Mouse (Mus musculus) embryonic facial prominence, embryonic 14.5 days (tissue): ENCODE results near the gene Deaf1. TPM values are rescaled to one million over a fixed set of nuclear protein-coding genes. Genes with fewer than 3 reads are reported as not detected.
"Not testable (repeated sequence)": the region's sequence is repeated elsewhere in the genome, so short reads cannot be mapped to it uniquely, and the experiment has no call there.

ENCODE experiments used
- ATAC-seq: fragments of 200-750 bp; cut with Nextera tagmentation; 2 replicates; pipeline ENCODE4 v1.8.0; 2017; ENCODE audit warnings: low read depth, moderate number of reproducible peaks, moderate TSS enrichment
- DNase-seq: peaks from one replicate; pipeline ENCODE4 v3.0.0-alpha.2; 2015; ENCODE audit warnings: low spot score
- H3K27ac ChIP-seq: fragments of 300-500 bp; sonication (generic); replicated peaks from 2 replicates; pipeline ENCODE4 v1.5.1; 2014; ENCODE audit warnings: low read depth, mild to moderate bottlenecking, low read length, moderate library complexity
- H3K27me3 ChIP-seq: fragments of 300-500 bp; sonication (generic); replicated peaks from 2 replicates; pipeline ENCODE4 v1.6.1; 2014; ENCODE audit warnings: low read length; ENCODE audit not compliant: control insufficient read depth, insufficient read depth
- H3K36me3 ChIP-seq: fragments of 300-500 bp; sonication (generic); 2 replicates; pipeline ENCODE4 v1.6.1; 2014; ENCODE audit warnings: low read length, mixed read lengths; ENCODE audit not compliant: control insufficient read depth, insufficient read depth
- H3K4me1 ChIP-seq: fragments of 300-500 bp; sonication (generic); 2 replicates; pipeline ENCODE4 v1.6.1; 2014; ENCODE audit warnings: antibody characterized with exemption, low read length; ENCODE audit not compliant: control insufficient read depth, insufficient read depth
- H3K4me2 ChIP-seq: fragments of 300-500 bp; sonication (generic); 2 replicates; pipeline ENCODE4 v1.6.1; 2014; ENCODE audit warnings: low read depth, mild to moderate bottlenecking, low read length, moderate library complexity, mixed read lengths
- H3K4me3 ChIP-seq: fragments of 300-500 bp; sonication (generic); 2 replicates; pipeline ENCODE4 v1.5.1; 2014; ENCODE audit warnings: low read depth, mild to moderate bottlenecking, low read length
- H3K9ac ChIP-seq: fragments of 300-500 bp; sonication (generic); 2 replicates; pipeline ENCODE4 v1.6.1; 2014; ENCODE audit warnings: low read depth, mild to moderate bottlenecking, low read length, moderate library complexity, mixed read lengths
- H3K9me3 ChIP-seq: fragments of 300-500 bp; sonication (generic); 2 replicates; pipeline ENCODE4 v1.6.1; 2016; ENCODE audit warnings: low read length; ENCODE audit not compliant: control insufficient read depth
- WGBS: fragments of 180-500 bp; shearing (Covaris S2); extraction: QIAGEN DNeasy Blood & Tissue Kit; methylation state at CpG from one replicate; pipeline ENCODE4 v1.1.7; 2014; 5-methylcytosine and 5-hydroxymethylcytosine counted together
- polyA plus RNA-seq: library from polyadenylated mRNA; unstranded; fragments of >200 nt; fragmentation: Nextera tagmentation; extraction: Ambion mirVana; gene quantifications from 2 replicates; pipeline ENCODE4 v1.2.1, GENCODE M21; 2014

Deaf1 gene
- polyA plus RNA-seq, 1 experiment from 2014 or later, result 72.7 TPM

DNA sequence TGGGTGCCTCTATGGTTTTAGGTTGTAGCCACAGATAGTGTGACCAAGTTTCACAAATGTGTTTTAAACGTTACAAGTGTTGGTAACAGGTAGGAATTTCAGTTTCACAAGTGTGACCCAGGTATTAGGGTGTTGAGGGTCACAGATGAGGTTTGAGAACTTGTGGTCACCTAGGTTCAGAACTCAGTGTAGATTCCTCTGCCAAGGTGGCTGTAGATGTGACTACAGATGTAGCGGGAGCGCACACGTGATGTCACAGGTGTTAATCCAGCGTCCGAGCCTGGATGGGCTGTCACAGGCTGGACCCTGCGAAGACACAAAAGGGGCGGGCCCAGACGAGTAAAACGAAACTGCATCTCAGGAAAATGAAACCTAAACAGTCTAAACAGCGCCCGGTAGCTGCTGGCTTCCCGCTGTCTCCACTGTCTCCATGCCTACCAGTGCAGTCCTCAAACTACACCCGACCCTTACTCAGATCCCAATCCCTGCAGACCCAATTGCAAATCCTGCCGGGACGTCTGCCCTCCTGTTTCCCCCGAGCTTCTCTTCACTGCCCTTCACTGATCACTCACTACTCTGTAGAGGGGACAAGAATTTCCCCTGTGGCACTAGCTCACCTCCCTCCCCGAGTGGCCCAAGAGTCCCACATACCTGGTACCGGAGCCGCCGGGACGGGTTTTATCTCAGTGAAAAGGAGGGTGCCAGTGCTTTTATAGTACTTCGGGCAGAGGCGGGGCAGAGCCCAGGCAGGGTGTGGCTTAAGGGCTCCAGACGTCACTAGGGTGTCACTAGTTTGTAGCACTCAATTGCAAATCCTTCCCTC is 61.5 kb downstream of the Deaf1 start, which contains the start of gene Irf7:
Irf7 (minus strand) TSS at position 743 of the 823 bp plus-strand sequence.
- H3K27me3 ChIP-seq, result no peaks in the 10 kb centered on the region
- 0 out of 2 replicates have a peak, but pooled peaks cover 7% of the 10 kb centered on the region for H3K4me1 ChIP-seq
- no peak within 1 kb of the TSS for H3K27ac ChIP-seq
- peak within 1 kb of the TSS; percentile 62 for H3K9ac ChIP-seq
- ATAC-seq, result peak; percentile 73
- WGBS, result 10% methylated on average over 25 of the region's 25 CpGs
- peak within 1 kb of the TSS; percentile 44 for H3K4me3 ChIP-seq
- H3K4me2 ChIP-seq, result peak within 1 kb of the TSS; percentile 66
- H3K9me3 ChIP-seq, result no peaks in the 10 kb centered on the region
- DNase-seq, result peak; percentile 64
- peaks cover 33% of the 10 kb centered on the region for H3K36me3 ChIP-seq

DNA sequence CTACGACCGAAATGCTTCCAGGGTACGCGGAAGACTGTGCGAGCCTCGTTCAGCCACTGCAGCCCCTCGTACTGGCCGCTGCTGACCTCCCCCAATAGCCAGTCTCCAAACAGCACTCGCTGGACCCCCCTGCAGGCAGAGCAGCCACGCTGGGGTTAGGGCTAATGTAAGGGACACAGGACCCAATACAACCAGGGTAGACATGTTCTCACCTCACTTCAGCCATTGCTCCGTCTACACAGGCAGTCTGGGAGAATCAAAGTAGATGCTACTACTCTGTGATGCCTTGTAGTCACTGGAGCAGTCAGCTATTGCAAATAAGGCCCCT is 62.1 kb downstream of the Deaf1 start:
- DNase-seq (no peak), ATAC-seq (no peak)
- Histone ChIP-seq H3K36me3 (peaks cover 38% of the 10 kb centered on the region), H3K27ac (no peak overlapping the region), H3K9ac (peak overlapping the region; percentile 62; the same call in 1 of the 2 replicates), H3K27me3 (no peaks in the 10 kb centered on the region), H3K4me2 (peak overlapping the region; percentile 66), H3K9me3 (no peaks in the 10 kb centered on the region), H3K4me1 (0 out of 2 replicates have a peak, but pooled peaks cover 7% of the 10 kb centered on the region), H3K4me3 (peak overlapping the region; percentile 44)
- WGBS, result 34% methylated on average over 11 of the region's 11 CpGs

DNA sequence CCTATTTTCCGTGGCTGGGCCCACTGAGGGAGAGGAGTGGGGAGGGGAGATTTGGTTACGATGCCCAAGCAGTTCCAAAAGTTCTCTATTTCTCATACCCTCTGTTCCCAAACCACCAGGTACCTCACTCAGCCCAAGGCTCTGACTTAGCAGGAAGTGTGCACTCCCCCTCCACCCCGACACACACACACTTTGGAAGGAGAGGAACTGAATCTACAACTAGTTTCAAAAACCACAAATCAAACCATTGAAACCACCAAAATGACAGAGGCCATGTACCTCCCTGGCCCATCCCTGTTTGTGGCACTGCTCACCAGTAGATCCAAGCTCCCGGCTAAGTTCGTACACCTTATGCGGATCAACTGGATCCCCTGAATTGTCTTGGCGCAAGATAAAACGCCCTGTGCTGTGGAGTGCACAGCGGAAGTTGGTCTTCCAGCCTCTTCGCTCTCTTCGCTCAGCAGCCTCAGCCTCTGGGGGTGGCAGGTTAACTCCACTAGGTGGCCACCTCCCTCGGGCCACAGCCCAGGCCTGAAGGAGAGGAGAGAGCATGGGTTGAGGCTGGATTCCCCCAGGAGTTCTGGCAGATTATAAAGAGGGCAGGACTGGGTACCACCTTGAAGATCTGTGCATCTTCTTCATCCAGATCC is 62.6 kb downstream of the Deaf1 start:
- DNase-seq, result peak; percentile 34
- H3K9me3 ChIP-seq, result no peaks in the 10 kb centered on the region
- no peaks in the 10 kb centered on the region for H3K27me3 ChIP-seq
- H3K9ac ChIP-seq, result peak overlapping the region; percentile 62; the same call in 1 of the 2 replicates
- 25% methylated on average over 12 of the region's 12 CpGs for WGBS
- H3K36me3 ChIP-seq, result peaks cover 43% of the 10 kb centered on the region
- ATAC-seq, result 0 out of 2 replicates have a peak, but pooled peaks have one; percentile 19
- peak overlapping the region; percentile 66 for H3K4me2 ChIP-seq
- no peak overlapping the region for H3K27ac ChIP-seq
- no peak overlapping the region for H3K4me3 ChIP-seq
- 0 out of 2 replicates have a peak, but pooled peaks cover 7% of the 10 kb centered on the region for H3K4me1 ChIP-seq

DNA sequence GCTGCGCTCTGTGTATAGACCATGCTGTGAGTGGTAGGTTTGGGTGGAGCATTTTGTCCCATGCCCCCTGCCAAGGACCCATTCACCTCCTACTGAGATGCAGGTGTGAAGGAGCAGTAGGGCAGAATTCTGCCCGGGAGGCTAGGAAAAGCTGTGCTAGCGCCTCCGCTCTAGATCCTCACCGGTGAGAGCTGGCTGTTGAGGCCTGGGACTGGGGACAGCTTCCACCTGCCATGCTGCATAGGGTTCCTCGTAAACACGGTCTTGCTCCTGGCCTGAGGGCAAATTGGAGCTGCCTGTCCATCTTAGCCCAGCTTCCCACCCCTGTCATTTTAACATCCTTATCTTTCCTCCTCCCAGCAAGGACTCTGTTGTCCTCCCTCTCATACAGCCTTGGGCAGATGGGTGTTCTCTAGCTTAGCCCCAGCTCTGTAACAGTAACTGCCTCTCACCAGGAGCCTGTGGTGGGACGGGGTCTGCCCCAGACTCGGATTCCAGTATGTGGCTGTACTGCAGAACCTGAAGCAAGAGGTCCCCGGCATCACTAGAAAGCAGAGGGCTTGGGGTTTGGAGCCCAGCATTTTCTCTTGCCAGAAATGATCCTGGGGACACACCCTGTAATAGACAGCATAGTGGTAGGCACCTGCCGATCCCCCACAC is 63.3 kb downstream of the Deaf1 start:
- Histone ChIP-seq H3K27ac (no peak overlapping the region), H3K9me3 (no peaks in the 10 kb centered on the region), H3K4me1 (0 out of 2 replicates have a peak, but pooled peaks cover 7% of the 10 kb centered on the region), H3K36me3 (peaks cover 50% of the 10 kb centered on the region), H3K4me3 (no peak overlapping the region), H3K4me2 (no peak overlapping the region), H3K9ac (no peak overlapping the region), H3K27me3 (no peaks in the 10 kb centered on the region)
- WGBS, result 70% methylated on average over 10 of the region's 11 CpGs
- no peak for ATAC-seq
- no peak for DNase-seq

DNA sequence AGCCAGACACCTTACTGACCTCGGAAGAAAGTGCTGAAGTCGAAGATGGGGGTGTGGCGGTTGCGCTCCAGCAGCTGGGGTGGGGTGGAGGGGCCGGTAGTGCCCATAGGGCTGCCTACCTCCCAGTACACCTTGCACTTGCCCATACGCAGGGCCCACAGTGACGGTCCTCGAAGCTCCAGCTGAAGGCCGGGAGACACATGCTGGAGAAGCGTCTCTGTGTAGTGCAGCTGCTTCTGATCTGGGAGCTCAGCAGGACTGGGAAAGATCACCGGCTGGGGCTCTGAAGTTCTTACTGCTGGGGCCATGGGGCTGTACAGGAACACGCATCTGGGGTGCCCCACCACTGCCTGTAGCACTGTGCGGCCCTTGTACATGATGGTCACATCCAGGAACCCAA is 63.9 kb downstream of the Deaf1 start:
- Histone ChIP-seq H3K4me1 (0 out of 2 replicates have a peak, but pooled peaks cover 7% of the 10 kb centered on the region), H3K9ac (no peak overlapping the region), H3K4me2 (no peak overlapping the region), H3K36me3 (peaks cover 56% of the 10 kb centered on the region), H3K27me3 (no peaks in the 10 kb centered on the region), H3K4me3 (no peak overlapping the region), H3K27ac (no peak overlapping the region), H3K9me3 (no peaks in the 10 kb centered on the region)
- ATAC-seq (no peak), DNase-seq (no peak)
- 86% methylated on average over 13 of the region's 13 CpGs for WGBS

DNA sequence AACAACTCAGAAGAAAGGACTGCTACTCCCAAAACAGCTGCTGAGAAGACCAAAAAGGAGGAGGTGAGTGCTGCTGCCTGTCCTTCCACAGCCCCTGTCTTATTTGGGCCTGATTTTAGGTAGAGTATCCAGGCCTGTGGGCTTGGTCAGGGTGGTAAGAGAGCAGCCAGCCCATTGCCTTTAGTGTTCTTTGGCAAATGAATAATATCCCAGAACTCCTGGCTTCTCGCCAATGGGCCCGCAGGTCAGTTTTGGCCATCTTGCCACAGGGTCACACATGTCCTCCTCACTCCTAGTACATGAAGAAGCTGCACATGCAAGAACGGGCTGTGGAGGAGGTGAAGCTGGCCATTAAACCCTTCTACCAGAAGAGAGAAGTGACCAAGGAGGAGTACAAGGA is 66.0 kb downstream of the Deaf1 start:
- Histone ChIP-seq H3K4me3 (no peak overlapping the region), H3K27me3 (no peaks in the 10 kb centered on the region), H3K9me3 (no peaks in the 10 kb centered on the region), H3K4me2 (no peak overlapping the region), H3K27ac (no peak overlapping the region), H3K4me1 (0 out of 2 replicates have a peak, but pooled peaks cover 7% of the 10 kb centered on the region), H3K36me3 (peaks cover 77% of the 10 kb centered on the region), H3K9ac (no peak overlapping the region)
- ATAC-seq (no peak), DNase-seq (no peak)
- WGBS, result 90% methylated on average over 3 of the region's 3 CpGs

DNA sequence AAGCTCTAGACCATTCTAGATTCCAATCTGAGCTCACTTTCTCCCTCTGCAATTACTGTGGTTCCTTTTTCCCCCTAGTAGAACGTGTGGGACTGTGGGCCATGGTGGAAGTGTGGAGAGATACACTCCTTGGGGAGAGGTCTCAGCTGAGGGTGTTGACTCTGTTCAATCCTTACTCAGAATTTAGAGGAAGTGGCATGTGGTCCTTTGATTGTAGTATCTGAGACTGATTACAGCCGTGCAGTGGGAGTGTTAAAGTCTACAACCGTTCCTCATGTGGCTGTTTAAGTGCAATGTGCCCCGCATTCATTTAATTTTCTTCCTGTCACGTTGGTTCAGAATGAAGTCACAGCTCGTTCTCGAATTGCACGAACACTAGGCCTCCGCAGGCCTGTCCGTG is 71.3 kb downstream of the Deaf1 start:
- Histone ChIP-seq H3K9me3 (no peaks in the 10 kb centered on the region), H3K4me3 (no peak overlapping the region), H3K4me2 (no peak overlapping the region), H3K9ac (no peak overlapping the region), H3K27me3 (no peaks in the 10 kb centered on the region), H3K4me1 (no peaks in the 10 kb centered on the region), H3K36me3 (peaks cover 97% of the 10 kb centered on the region), H3K27ac (no peak overlapping the region)
- WGBS, result 90% methylated on average over 10 of the region's 10 CpGs
- ATAC-seq, result no peak
- no peak for DNase-seq

DNA sequence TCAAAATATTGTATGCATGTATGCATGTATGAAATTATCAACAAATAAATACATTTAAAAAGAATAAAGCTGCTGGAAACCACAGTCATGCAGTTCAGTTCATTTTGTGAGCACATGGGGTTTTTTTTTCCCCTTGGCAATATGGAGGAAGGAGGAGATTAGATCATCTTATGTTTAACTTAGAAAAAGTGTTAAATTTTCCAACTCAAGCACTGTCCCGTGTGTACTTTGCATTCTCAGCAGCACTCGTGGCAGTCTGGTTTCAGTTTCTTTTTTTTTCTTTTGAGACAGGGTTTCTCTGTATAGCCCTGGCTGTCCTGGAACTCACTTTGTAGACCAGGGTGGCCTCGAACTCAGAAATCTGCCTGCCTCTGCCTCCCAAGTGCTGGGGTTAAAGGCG is 77.0 kb downstream of the Deaf1 start:
- not testable (repeated sequence) for H3K27ac ChIP-seq, H3K4me2 ChIP-seq, H3K27me3 ChIP-seq, H3K4me1 ChIP-seq, H3K9me3 ChIP-seq, H3K4me3 ChIP-seq, H3K9ac ChIP-seq, ATAC-seq, DNase-seq
- H3K36me3 ChIP-seq, result peaks cover 95% of the 10 kb centered on the region
- 90% methylated on average over 4 of the region's 4 CpGs for WGBS
